Mouse (Mus musculus) neural tube, embryonic 12.5 days (tissue): ENCODE data around the gene Dnajc22. TPM values are rescaled to one million over a fixed set of nuclear protein-coding genes. Genes with fewer than 3 reads are reported as not detected.

Experiments used
- ATAC-seq: fragments of 200-750 bp; cut with Nextera tagmentation; 2 replicates; pipeline ENCODE4 v1.8.0; 2017; ENCODE audit warnings: low read depth, mild to moderate bottlenecking, moderate TSS enrichment, moderate library complexity; ENCODE audit not compliant: low FRiP score
- H3K27ac ChIP-seq: fragments of 300-500 bp; sonication (generic); 2 replicates; pipeline ENCODE4 v1.5.1; 2016
- H3K27me3 ChIP-seq: fragments of 300-500 bp; sonication (generic); replicated peaks from 2 replicates; pipeline ENCODE4 v1.6.1; 2016; ENCODE audit warnings: mild to moderate bottlenecking
- H3K36me3 ChIP-seq: fragments of 300-500 bp; sonication (generic); 2 replicates; pipeline ENCODE4 v1.6.1; 2016; ENCODE audit warnings: mild to moderate bottlenecking
- H3K4me1 ChIP-seq: fragments of 300-500 bp; sonication (generic); 2 replicates; pipeline ENCODE4 v1.6.1; 2016
- H3K4me2 ChIP-seq: fragments of 300-500 bp; sonication (generic); replicated peaks from 2 replicates; pipeline ENCODE4 v1.6.1; 2016; ENCODE audit warnings: mild to moderate bottlenecking
- H3K4me3 ChIP-seq: fragments of 300-500 bp; sonication (generic); 2 replicates; pipeline ENCODE4 v1.5.1; 2016
- H3K9ac ChIP-seq: fragments of 300-500 bp; sonication (generic); 2 replicates; pipeline ENCODE4 v1.6.1; 2016; ENCODE audit warnings: mild to moderate bottlenecking
- H3K9me3 ChIP-seq: fragments of 300-500 bp; sonication (generic); 2 replicates; pipeline ENCODE4 v1.6.1; 2016; ENCODE audit warnings: mild to moderate bottlenecking
- WGBS: fragments of 180-500 bp; shearing (Covaris S2); methylation state at CpG from one replicate; pipeline ENCODE4 v1.1.7; 2016; 5-methylcytosine and 5-hydroxymethylcytosine counted together
- polyA plus RNA-seq: library from polyadenylated mRNA; unstranded; fragments of >200 nt; fragmentation: Nextera tagmentation; extraction: Ambion mirVana; gene quantifications from 2 replicates; pipeline ENCODE4 v1.2.1, GENCODE M21; 2016

Gene Dnajc22
- polyA plus RNA-seq, 1 experiment from 2014 or later, result 1.1 TPM

GRCm38 (mm10) chr15:99126081-99126815 lies 33.3 kb downstream of the Dnajc22 start:
- Histone ChIP-seq H3K9ac (peak overlapping the region; percentile 84), H3K27ac (peak overlapping the region; percentile 89), H3K9me3 (no peaks in the 10 kb centered on the region), H3K4me1 (peaks cover 24% of the 10 kb centered on the region), H3K36me3 (no peaks in the 10 kb centered on the region; the same call in 1 of the 2 replicates), H3K27me3 (no peaks in the 10 kb centered on the region), H3K4me3 (peak overlapping the region; percentile 78), H3K4me2 (peak overlapping the region; percentile 71)
- under 1% methylated on average over 111 of the region's 115 CpGs for WGBS
- ATAC-seq, result peak; percentile 93

- Histone ChIP-seq H3K9me3 (no peaks in the 10 kb centered on the region), H3K27ac (peak overlapping the region; percentile 89), H3K4me2 (peak overlapping the region; percentile 71), H3K27me3 (no peaks in the 10 kb centered on the region), H3K4me3 (peak overlapping the region; percentile 78), H3K9ac (peak overlapping the region; percentile 84), H3K36me3 (no peaks in the 10 kb centered on the region; the same call in 1 of the 2 replicates), H3K4me1 (peaks cover 24% of the 10 kb centered on the region)
- WGBS, result under 1% methylated on average over 35 of the region's 35 CpGs
- peak; percentile 70; the same call in 1 of the 2 replicates for ATAC-seq
These were observed 33.9 kb downstream of the Dnajc22 start for GRCm38 (mm10) chr15:99126816-99127365.

GRCm38 (mm10) chr15:99127851-99128522 lies 35.0 kb downstream of the Dnajc22 start:
- Histone ChIP-seq H3K4me3 (peak overlapping the region; percentile 78), H3K27me3 (no peaks in the 10 kb centered on the region), H3K36me3 (no peaks in the 10 kb centered on the region; the same call in 1 of the 2 replicates), H3K27ac (no peak overlapping the region), H3K9ac (peak overlapping the region; percentile 84; the same call in 1 of the 2 replicates), H3K4me1 (peaks cover 24% of the 10 kb centered on the region), H3K4me2 (peak overlapping the region; percentile 71), H3K9me3 (no peaks in the 10 kb centered on the region)
- no peak for ATAC-seq
- WGBS, result 63% methylated on average over 6 of the region's 6 CpGs

- no peak for ATAC-seq
- peak overlapping the region; percentile 26; the same call in 1 of the 2 replicates for H3K9ac ChIP-seq
- H3K4me1 ChIP-seq, result peaks cover 24% of the 10 kb centered on the region
- 0 out of 2 replicates have a peak overlapping the region, but pooled peaks have one; percentile 25 for H3K4me2 ChIP-seq
- H3K4me3 ChIP-seq, result no peak overlapping the region
- 73% methylated on average over 11 of the region's 11 CpGs for WGBS
- H3K27ac ChIP-seq, result no peak overlapping the region
- no peaks in the 10 kb centered on the region for H3K9me3 ChIP-seq
- H3K36me3 ChIP-seq, result no peaks in the 10 kb centered on the region; the same call in 1 of the 2 replicates
- H3K27me3 ChIP-seq, result no peaks in the 10 kb centered on the region
These were observed 36.5 kb downstream of the Dnajc22 start for GRCm38 (mm10) chr15:99129441-99129840.

GRCm38 (mm10) chr15:99129956-99130910 lies 37.3 kb downstream of the Dnajc22 start:
- Histone ChIP-seq H3K36me3 (no peaks in the 10 kb centered on the region; the same call in 1 of the 2 replicates), H3K4me1 (peaks cover 24% of the 10 kb centered on the region), H3K27ac (no peak overlapping the region), H3K4me2 (0 out of 2 replicates have a peak overlapping the region, but pooled peaks have one; percentile 25), H3K9ac (peak overlapping the region; percentile 26; the same call in 1 of the 2 replicates), H3K9me3 (no peaks in the 10 kb centered on the region), H3K4me3 (no peak overlapping the region), H3K27me3 (no peaks in the 10 kb centered on the region)
- 71% methylated on average over 22 of the region's 22 CpGs for WGBS
- no peak for ATAC-seq

- Histone ChIP-seq H3K4me3 (no peak overlapping the region), H3K4me2 (no peak overlapping the region), H3K4me1 (peaks cover 4% of the 10 kb centered on the region; the same call in 1 of the 2 replicates), H3K36me3 (peaks cover 13% of the 10 kb centered on the region), H3K9ac (no peak overlapping the region), H3K27ac (no peak overlapping the region), H3K27me3 (no peaks in the 10 kb centered on the region), H3K9me3 (peaks cover 4% of the 10 kb centered on the region; the same call in 1 of the 2 replicates)
- WGBS, result 89% methylated on average over 5 of the region's 5 CpGs
- ATAC-seq, result no peak
These were observed 45.4 kb downstream of the Dnajc22 start for GRCm38 (mm10) chr15:99138389-99138788.

GRCm38 (mm10) chr15:99139669-99140068 lies 46.7 kb downstream of the Dnajc22 start:
- Histone ChIP-seq H3K27ac (no peak overlapping the region), H3K9me3 (peaks cover 4% of the 10 kb centered on the region; the same call in 1 of the 2 replicates), H3K36me3 (peaks cover 13% of the 10 kb centered on the region), H3K4me1 (peaks cover 4% of the 10 kb centered on the region; the same call in 1 of the 2 replicates), H3K4me3 (no peak overlapping the region), H3K27me3 (no peaks in the 10 kb centered on the region), H3K9ac (no peak overlapping the region), H3K4me2 (no peak overlapping the region)
- 59% methylated on average over 6 of the region's 6 CpGs for WGBS
- no peak for ATAC-seq

- Histone ChIP-seq H3K36me3 (peaks cover 50% of the 10 kb centered on the region), H3K4me2 (no peak overlapping the region), H3K27me3 (no peaks in the 10 kb centered on the region), H3K4me3 (no peak overlapping the region), H3K9ac (no peak overlapping the region), H3K9me3 (no peaks in the 10 kb centered on the region), H3K27ac (no peak overlapping the region), H3K4me1 (no peaks in the 10 kb centered on the region)
- WGBS, result 94% methylated on average over 7 of the region's 7 CpGs
- no peak for ATAC-seq
These were observed 57.5 kb downstream of the Dnajc22 start for GRCm38 (mm10) chr15:99150516-99150915.

GRCm38 (mm10) chr15:99151324-99151723 lies 58.4 kb downstream of the Dnajc22 start:
- Histone ChIP-seq H3K27ac (no peak overlapping the region), H3K9me3 (no peaks in the 10 kb centered on the region), H3K4me3 (no peak overlapping the region), H3K4me2 (no peak overlapping the region), H3K4me1 (no peaks in the 10 kb centered on the region), H3K36me3 (peaks cover 42% of the 10 kb centered on the region), H3K27me3 (no peaks in the 10 kb centered on the region), H3K9ac (no peak overlapping the region)
- WGBS, result 82% methylated on average over 8 of the region's 8 CpGs
- no peak for ATAC-seq

- WGBS, result 96% methylated on average over 8 of the region's 8 CpGs
- no peaks in the 10 kb centered on the region for H3K4me1 ChIP-seq
These were observed 60.5 kb downstream of the Dnajc22 start for GRCm38 (mm10) chr15:99153466-99153865.

More at GRCm38 (mm10) chr15:99153466-99153865, 60.5 kb downstream of the Dnajc22 start:
- H3K9me3 ChIP-seq, result no peaks in the 10 kb centered on the region
- no peak overlapping the region for H3K9ac ChIP-seq
- H3K27ac ChIP-seq, result no peak overlapping the region
- H3K4me2 ChIP-seq, result no peak overlapping the region
- no peaks in the 10 kb centered on the region for H3K27me3 ChIP-seq
- H3K36me3 ChIP-seq, result peaks cover 33% of the 10 kb centered on the region
- no peak for ATAC-seq
- H3K4me3 ChIP-seq, result no peak overlapping the region
